Mouse (Mus musculus): Measurements from ENCODE around the gene Try10. TPM values are rescaled to one million over a fixed set of nuclear protein-coding genes. Genes with fewer than 3 reads are reported as not detected.
"Not testable (repeated sequence)": the region's sequence is repeated elsewhere in the genome, so short reads cannot be mapped to it uniquely, and the experiment has no call there.

Try10 gene
- 1.7 and 2.4 TPM in 2 replicates for polyA plus RNA-seq (2015; fragmentation: Nextera tagmentation; extraction: Ambion mirVana)

DNA sequence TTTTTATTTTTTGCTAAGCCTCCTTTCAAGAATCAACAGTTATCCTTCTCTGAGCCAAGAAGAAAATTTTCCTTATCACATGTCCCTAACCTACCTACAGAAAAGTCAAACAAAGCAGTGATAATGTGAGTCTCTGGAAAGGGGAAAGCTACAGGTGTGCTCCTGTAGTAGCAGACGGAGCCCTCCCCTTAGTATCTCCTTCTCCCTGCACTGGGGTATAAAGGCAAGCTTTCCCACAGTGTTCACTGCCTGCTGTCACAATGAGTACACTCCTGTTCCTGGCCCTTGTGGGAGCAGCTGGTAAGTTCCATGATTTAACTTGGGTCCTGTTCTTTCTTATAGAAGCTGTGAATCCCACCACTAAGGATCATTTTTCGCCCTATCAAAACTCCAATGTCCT lies at the start of gene Try10:
TSS of gene Try10 (plus strand) at position 174 of the 400 bp plus-strand sequence.
- DNase-seq (ENCODE audit: low spot score) (no peak), ATAC-seq (ENCODE audit: low FRiP score, low TSS enrichment) (no peak)
- H3K27me3 ChIP-seq (ENCODE audit: control insufficient read depth, insufficient read depth, low read length) = no peaks in the 10 kb centered on the region
- no peaks in the 10 kb centered on the region for H3K4me1 ChIP-seq (replicated peaks; ENCODE audit: control insufficient read depth, insufficient read depth)
- no peak within 1 kb of the TSS for H3K9ac ChIP-seq (ENCODE audit: low read length)
- TF ChIP-seq CTCF (IDR thresholded peaks at IDR 0.05; ENCODE audit: low read depth) (no peak), EP300 (optimal IDR thresholded peaks at IDR 0.05) (no peak)
- WGBS = 63% methylated on average over 2 of the region's 2 CpGs
- H3K4me2 ChIP-seq (replicated peaks; ENCODE audit: low read depth) = no peak within 1 kb of the TSS
- no peaks in the 10 kb centered on the region for H3K36me3 ChIP-seq (ENCODE audit: control insufficient read depth, insufficient read depth, low read length)
- no peak within 1 kb of the TSS for H3K27ac ChIP-seq (replicated peaks)
- no peaks in the 10 kb centered on the region for H3K9me3 ChIP-seq (ENCODE audit: control insufficient read depth, low read length)
- H3K4me3 ChIP-seq (ENCODE audit: low read depth, low read length) = no peak within 1 kb of the TSS

DNA sequence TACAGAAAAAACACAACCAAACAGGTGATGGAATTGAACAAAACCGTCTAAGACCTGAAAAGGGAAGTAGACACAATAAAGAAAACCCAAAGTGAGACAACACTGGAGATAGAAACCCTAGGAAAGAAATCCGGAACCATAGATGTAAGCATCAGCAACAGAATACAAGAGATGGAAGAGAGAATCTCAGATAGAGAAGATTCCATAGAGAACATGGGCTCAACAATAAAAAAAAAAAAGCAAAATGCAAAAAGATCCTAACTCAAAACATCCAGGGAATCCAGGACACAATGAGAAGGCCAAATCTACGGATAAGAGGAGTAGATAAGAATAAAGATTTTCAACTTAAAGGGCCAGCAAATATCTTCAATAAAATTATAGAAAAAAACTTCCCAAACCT lies 37.2 kb upstream of the Try10 start, which contains the start of gene Try5:
TSS of gene Try5 (minus strand) at position 101 of the 400 bp plus-strand sequence.
- not testable (repeated sequence) for DNase-seq (ENCODE audit: low spot score); H3K4me1 ChIP-seq (replicated peaks; ENCODE audit: control insufficient read depth, insufficient read depth); H3K9me3 ChIP-seq (ENCODE audit: control insufficient read depth, low read length); H3K4me2 ChIP-seq (replicated peaks; ENCODE audit: low read depth); H3K27ac ChIP-seq (replicated peaks); H3K27me3 ChIP-seq (ENCODE audit: control insufficient read depth, insufficient read depth, low read length); H3K9ac ChIP-seq (ENCODE audit: low read length); H3K36me3 ChIP-seq (ENCODE audit: control insufficient read depth, insufficient read depth, low read length); H3K4me3 ChIP-seq (ENCODE audit: low read depth, low read length); ATAC-seq (ENCODE audit: low FRiP score, low TSS enrichment)
- WGBS = 57% methylated on average over 3 of the region's 3 CpGs

DNA sequence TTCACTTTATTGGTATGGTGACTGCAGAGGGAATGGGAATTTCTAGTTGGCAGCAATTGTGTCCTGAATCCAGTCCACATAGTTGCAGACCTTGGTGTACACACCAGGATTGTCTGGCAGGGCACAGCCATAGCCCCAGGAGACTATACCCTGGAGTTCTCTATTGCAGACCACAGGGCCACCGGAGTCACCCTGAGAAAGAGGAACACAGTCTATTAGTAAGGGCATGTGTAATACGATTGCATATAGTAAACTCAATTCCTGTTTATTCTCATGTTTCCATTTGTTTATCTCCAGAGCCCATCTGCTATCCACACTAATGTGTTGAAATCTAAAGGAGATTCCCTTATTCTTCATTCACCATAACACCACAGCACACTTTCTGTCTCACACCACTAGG lies 19.9 kb downstream of the Try10 start:
- ATAC-seq (ENCODE audit: low FRiP score, low TSS enrichment); H3K4me3 ChIP-seq (ENCODE audit: low read depth, low read length); H3K9me3 ChIP-seq (ENCODE audit: control insufficient read depth, low read length); H3K4me1 ChIP-seq (replicated peaks; ENCODE audit: control insufficient read depth, insufficient read depth); H3K36me3 ChIP-seq (ENCODE audit: control insufficient read depth, insufficient read depth, low read length); H3K27ac ChIP-seq (replicated peaks); H3K27me3 ChIP-seq (ENCODE audit: control insufficient read depth, insufficient read depth, low read length); H3K9ac ChIP-seq (ENCODE audit: low read length); DNase-seq (ENCODE audit: low spot score); H3K4me2 ChIP-seq (replicated peaks; ENCODE audit: low read depth): not testable (repeated sequence)
- WGBS = 88% methylated on average over 1 of the region's 2 CpGs

DNA sequence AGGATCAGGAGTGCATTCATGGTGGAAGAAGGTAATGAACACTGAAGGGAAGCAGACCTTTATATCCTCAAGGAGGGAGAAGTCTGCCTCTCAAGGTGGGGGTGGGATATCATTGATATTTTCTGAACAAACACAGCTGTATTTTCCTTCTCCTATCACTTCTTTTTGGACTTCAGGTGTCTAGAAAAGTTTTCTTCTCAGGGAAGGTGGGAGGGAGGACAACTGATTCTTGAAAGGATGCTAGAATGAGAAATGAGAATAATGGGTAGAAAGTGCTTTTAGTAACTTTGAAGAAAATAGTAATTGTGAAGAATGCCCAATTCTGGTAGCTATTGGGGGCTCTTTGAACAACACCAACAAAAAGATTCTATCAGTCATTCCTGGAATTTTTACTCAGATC lies 23.7 kb downstream of the Try10 start, which contains the start of gene Prss3:
TSS of gene Prss3 (minus strand) at position 101 of the 400 bp plus-strand sequence.
- not testable (repeated sequence) for DNase-seq (ENCODE audit: low spot score); H3K4me2 ChIP-seq (replicated peaks; ENCODE audit: low read depth); H3K27me3 ChIP-seq (ENCODE audit: control insufficient read depth, insufficient read depth, low read length); H3K4me3 ChIP-seq (ENCODE audit: low read depth, low read length); H3K36me3 ChIP-seq (ENCODE audit: control insufficient read depth, insufficient read depth, low read length); H3K9me3 ChIP-seq (ENCODE audit: control insufficient read depth, low read length); H3K4me1 ChIP-seq (replicated peaks; ENCODE audit: control insufficient read depth, insufficient read depth); H3K9ac ChIP-seq (ENCODE audit: low read length); H3K27ac ChIP-seq (replicated peaks); ATAC-seq (ENCODE audit: low FRiP score, low TSS enrichment)

DNA sequence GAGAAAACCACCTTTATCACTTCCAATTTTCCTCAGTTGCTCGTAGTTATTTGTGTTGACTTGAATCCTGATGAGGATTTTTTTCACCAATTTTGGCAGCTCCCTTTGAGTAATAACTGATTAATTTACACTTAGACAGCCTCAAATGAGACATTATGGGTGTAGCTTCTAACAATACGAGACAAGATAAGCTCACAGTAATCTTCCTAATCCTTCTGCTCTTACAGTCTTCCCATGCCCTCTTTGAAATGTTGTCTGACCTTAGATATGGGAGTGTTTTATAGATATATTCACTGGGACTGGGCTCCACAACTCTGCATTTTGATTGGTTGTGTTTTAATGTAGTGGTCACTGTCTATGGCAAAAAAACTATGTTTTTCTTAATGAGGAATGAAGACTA lies 32.9 kb downstream of the Try10 start:
- 59% methylated on average over 2 of the region's 2 CpGs for WGBS
- H3K9ac ChIP-seq (ENCODE audit: low read length) = no peak overlapping the region

DNA sequence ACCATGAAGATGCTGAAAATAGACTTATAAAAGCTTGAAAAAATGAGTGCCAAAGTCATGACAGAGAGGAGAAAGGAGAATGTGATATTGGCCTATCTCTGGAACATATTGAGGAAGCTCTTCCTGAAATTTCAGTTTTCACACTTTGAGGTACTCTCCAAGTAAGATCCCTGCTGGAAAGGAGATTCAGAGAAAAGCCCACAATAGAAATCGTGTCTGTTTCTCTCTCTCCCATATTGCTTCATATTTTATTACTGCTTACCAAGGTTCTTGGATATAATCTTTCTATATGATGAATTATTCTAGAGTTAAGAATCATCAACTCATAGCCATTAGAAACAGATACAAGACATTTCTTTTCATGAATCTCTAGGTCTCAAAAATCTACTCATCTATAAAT lies 37.7 kb downstream of the Try10 start:
- H3K4me1 ChIP-seq (replicated peaks; ENCODE audit: control insufficient read depth, insufficient read depth); H3K27me3 ChIP-seq (ENCODE audit: control insufficient read depth, insufficient read depth, low read length); ATAC-seq (ENCODE audit: low FRiP score, low TSS enrichment); H3K4me3 ChIP-seq (ENCODE audit: low read depth, low read length); H3K36me3 ChIP-seq (ENCODE audit: control insufficient read depth, insufficient read depth, low read length); H3K9ac ChIP-seq (ENCODE audit: low read length); H3K4me2 ChIP-seq (replicated peaks; ENCODE audit: low read depth); H3K27ac ChIP-seq (replicated peaks); DNase-seq (ENCODE audit: low spot score); H3K9me3 ChIP-seq (ENCODE audit: control insufficient read depth, low read length): not testable (repeated sequence)
- 66% methylated on average over 1 of the region's 1 CpGs for WGBS

More for the DNA sequence above, 32.9 kb downstream of the Try10 start:
- Histone ChIP-seq H3K9me3 (ENCODE audit: control insufficient read depth, low read length) (no peaks in the 10 kb centered on the region), H3K4me3 (ENCODE audit: low read depth, low read length) (no peak overlapping the region), H3K4me1 (replicated peaks; ENCODE audit: control insufficient read depth, insufficient read depth) (no peaks in the 10 kb centered on the region), H3K27me3 (ENCODE audit: control insufficient read depth, insufficient read depth, low read length) (no peaks in the 10 kb centered on the region), H3K36me3 (ENCODE audit: control insufficient read depth, insufficient read depth, low read length) (no peaks in the 10 kb centered on the region), H3K4me2 (replicated peaks; ENCODE audit: low read depth) (no peak overlapping the region), H3K27ac (replicated peaks) (no peak overlapping the region)
- ATAC-seq (ENCODE audit: low FRiP score, low TSS enrichment) (no peak), DNase-seq (ENCODE audit: low spot score) (no peak)
- TF ChIP-seq EP300 (optimal IDR thresholded peaks at IDR 0.05) (no peak), CTCF (IDR thresholded peaks at IDR 0.05; ENCODE audit: low read depth) (no peak)

DNA sequence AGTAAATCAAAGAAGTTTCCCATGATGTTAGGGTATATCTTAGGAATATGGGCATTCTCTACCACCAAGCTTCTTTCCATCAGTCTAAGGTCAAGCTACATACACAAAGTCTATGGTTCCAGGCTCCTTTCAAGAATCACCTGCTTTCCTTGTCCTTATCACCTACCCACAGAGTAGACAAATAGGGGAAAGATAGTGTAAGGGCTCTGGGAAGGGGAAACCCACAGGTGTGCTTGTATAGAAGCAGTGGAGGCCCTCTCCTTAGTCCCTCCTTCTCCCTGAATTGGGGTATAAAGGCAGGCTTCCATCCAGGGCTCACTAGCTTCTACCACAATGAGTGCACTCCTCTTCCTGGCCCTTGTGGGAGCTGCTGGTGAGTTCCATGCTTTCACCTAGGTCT lies 38.2 kb downstream of the Try10 start, which contains the start of gene Gm5771:
TSS of gene Gm5771 (plus strand) at position 301 of the 400 bp plus-strand sequence.
- not testable (repeated sequence) for H3K4me2 ChIP-seq (replicated peaks; ENCODE audit: low read depth); ATAC-seq (ENCODE audit: low FRiP score, low TSS enrichment); DNase-seq (ENCODE audit: low spot score); H3K9me3 ChIP-seq (ENCODE audit: control insufficient read depth, low read length); H3K9ac ChIP-seq (ENCODE audit: low read length); H3K27me3 ChIP-seq (ENCODE audit: control insufficient read depth, insufficient read depth, low read length); H3K27ac ChIP-seq (replicated peaks); H3K4me1 ChIP-seq (replicated peaks; ENCODE audit: control insufficient read depth, insufficient read depth); H3K36me3 ChIP-seq (ENCODE audit: control insufficient read depth, insufficient read depth, low read length); H3K4me3 ChIP-seq (ENCODE audit: low read depth, low read length)

Other genes with a start within 250 kb of the Try10 start
- 2.9 and 7.4 TPM in 2 replicates for gene Try4, start 51.8 kb upstream of the Try10 start, polyA plus RNA-seq (2015; fragmentation: Nextera tagmentation; extraction: Ambion mirVana)
- gene Try5, start 37.3 kb upstream of the Try10 start, polyA plus RNA-seq (2015; fragmentation: Nextera tagmentation; extraction: Ambion mirVana) = 11.4 and 13.3 TPM in 2 replicates
- gene Prss3, start 23.6 kb downstream of the Try10 start, polyA plus RNA-seq (2015; fragmentation: Nextera tagmentation; extraction: Ambion mirVana) = 2.6 and 3.7 TPM in 2 replicates
- gene Gm5771, start 38.3 kb downstream of the Try10 start, polyA plus RNA-seq (2015; fragmentation: Nextera tagmentation; extraction: Ambion mirVana) = 2.8 and 8.1 TPM in 2 replicates
- 3.4 and 4.2 TPM in 2 replicates for gene Gm10334, start 92.0 kb downstream of the Try10 start, polyA plus RNA-seq (2015; fragmentation: Nextera tagmentation; extraction: Ambion mirVana)
- gene Prss1, start 104.8 kb downstream of the Try10 start, polyA plus RNA-seq (2015; fragmentation: Nextera tagmentation; extraction: Ambion mirVana) = 5.4 and 8.1 TPM in 2 replicates
- gene Prss2, start 167.7 kb downstream of the Try10 start, polyA plus RNA-seq (2015; fragmentation: Nextera tagmentation; extraction: Ambion mirVana) = 5.1 and 7.0 TPM in 2 replicates

Measured in stomach, postnatal 0 days (tissue).